Mouse (Mus musculus): ENCODE data around the gene Hist2h4. TPM values are rescaled to one million over a fixed set of nuclear protein-coding genes. Genes with fewer than 3 reads are reported as not detected.
"Not testable (repeated sequence)": the region's sequence is repeated elsewhere in the genome, so short reads cannot be mapped to it uniquely, and the experiment has no call there.

The Hist2h4 gene
- polyA plus RNA-seq, 1 experiment from 2014 or later, result 16.6 TPM

DNA sequence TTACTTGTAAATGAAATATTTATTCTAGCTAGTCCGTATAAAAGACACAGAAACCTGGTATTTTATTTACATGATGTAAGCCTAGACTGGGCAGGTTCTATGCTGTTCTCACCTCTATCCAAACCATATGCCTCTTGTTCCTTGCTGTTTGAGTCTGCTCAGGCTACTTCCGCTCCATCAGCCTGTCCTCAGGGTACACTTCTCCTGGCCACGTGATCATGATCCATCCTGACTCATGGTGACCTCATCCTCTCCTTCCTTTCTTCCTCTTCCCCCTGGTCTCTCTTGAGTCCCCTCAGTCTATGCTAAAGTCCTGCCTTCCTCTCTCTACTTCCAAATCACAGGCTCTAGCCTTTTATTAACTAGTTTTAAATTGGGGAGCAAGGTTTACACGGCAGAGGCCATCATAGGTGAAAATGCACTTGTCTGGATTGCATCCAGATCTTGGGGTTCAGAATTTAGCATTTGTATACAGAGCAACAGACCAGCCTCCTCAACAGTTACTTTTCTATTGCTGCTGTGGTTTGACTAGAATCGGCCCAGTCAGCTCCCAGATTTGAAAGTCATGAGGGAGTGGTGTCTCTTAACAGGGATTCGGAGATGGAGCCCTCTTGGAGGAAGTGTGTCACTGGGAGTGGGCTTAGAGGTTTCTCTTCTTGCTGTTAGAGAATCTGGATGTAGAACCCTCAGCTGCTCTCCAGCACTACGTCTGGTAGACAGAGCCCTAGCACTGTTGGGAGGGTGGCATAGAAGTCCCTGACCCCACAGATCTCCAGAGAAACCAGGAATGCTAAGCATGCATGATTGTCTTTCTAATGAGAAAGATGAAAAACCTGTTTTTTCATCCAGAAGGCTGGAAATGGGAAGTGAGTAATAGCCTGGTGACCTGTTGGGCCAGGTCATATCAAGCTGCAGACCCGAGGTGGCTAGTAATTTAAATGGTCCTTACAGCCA is 36.1 kb downstream of the Hist2h4 start:
- Histone ChIP-seq H3K4me1 (ENCODE audit: insufficient read depth) (peaks cover 15% of the 10 kb centered on the region; the same call in 1 of the 2 replicates), H3K4me2 (no peak overlapping the region), H3K27me3 (ENCODE audit: insufficient read depth, low read length) (no peaks in the 10 kb centered on the region), H3K9me3 (ENCODE audit: low read depth, low read length) (no peaks in the 10 kb centered on the region), H3K36me3 (ENCODE audit: insufficient read depth) (no peaks in the 10 kb centered on the region), H3K4me3 (ENCODE audit: low read depth, low read length) (no peak overlapping the region), H3K9ac (no peak overlapping the region), H3K27ac (ENCODE audit: low read depth) (peak overlapping the region; percentile 18; the same call in 1 of the 2 replicates)
- WGBS, result 49% methylated on average over 8 of the region's 8 CpGs
- TF ChIP-seq CTCF (IDR thresholded peaks at IDR 0.05; ENCODE audit: low read depth), result no peak
- DNase-seq, result no peak
- peak; percentile 29; the same call in 1 of the 2 replicates for ATAC-seq (ENCODE audit: insufficient read depth)

DNA sequence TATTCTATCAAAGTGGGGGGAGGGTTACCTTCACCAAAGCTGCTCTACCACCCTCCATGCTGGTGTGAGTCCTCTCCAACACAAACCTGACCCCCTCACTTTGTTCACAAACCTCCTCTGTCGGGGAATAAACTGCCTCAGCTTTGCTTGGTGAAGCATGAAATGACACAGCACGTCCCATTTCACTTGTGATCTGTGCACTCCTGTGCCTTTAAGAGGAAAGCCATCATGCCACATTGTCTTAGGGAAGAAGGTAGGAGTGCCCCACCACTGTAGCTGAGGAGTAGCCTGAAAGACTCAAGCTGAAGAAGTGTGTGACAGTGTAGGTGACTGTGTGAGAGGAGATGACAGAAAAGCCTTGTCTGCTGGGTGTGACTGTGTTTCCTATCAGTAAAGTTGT is 37.7 kb downstream of the Hist2h4 start:
- Histone ChIP-seq H3K27me3 (ENCODE audit: insufficient read depth, low read length) (no peaks in the 10 kb centered on the region), H3K27ac (ENCODE audit: low read depth) (no peak overlapping the region), H3K9ac (peak overlapping the region; percentile 9; the same call in 1 of the 2 replicates), H3K9me3 (ENCODE audit: low read depth, low read length) (no peaks in the 10 kb centered on the region), H3K4me1 (ENCODE audit: insufficient read depth) (peaks cover 19% of the 10 kb centered on the region; the same call in 1 of the 2 replicates), H3K4me2 (no peak overlapping the region), H3K36me3 (ENCODE audit: insufficient read depth) (no peaks in the 10 kb centered on the region), H3K4me3 (ENCODE audit: low read depth, low read length) (no peak overlapping the region)
- 52% methylated on average over 2 of the region's 2 CpGs for WGBS
- DNase-seq (no peak), ATAC-seq (ENCODE audit: insufficient read depth) (no peak)
- no peak for TF ChIP-seq CTCF (IDR thresholded peaks at IDR 0.05; ENCODE audit: low read depth)

DNA sequence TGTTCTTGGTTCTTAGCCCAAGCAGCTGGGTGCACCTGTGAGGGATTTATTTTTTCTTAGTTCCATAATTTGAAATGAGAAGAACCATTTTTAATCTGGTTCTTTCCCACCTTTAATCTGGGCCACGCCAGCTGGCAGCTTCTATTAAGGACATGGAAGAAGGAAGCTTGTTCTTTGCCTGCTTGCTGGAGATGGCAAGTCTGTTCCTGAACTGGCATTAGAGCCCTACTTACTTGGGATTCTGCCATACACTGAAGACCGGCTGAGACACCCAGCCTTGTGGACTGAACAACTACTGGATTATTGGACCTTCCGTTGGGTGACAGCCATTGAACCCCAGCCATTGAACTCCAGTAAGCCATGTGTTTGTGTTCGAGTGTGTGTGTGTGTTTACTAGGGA is 40.3 kb downstream of the Hist2h4 start:
- H3K9ac ChIP-seq, result no peak overlapping the region
- H3K27me3 ChIP-seq (ENCODE audit: insufficient read depth, low read length), result no peaks in the 10 kb centered on the region
- no peak for TF ChIP-seq CTCF (IDR thresholded peaks at IDR 0.05; ENCODE audit: low read depth)
- no peaks in the 10 kb centered on the region for H3K9me3 ChIP-seq (ENCODE audit: low read depth, low read length)
- peaks cover 19% of the 10 kb centered on the region; the same call in 1 of the 2 replicates for H3K4me1 ChIP-seq (ENCODE audit: insufficient read depth)
- no peaks in the 10 kb centered on the region for H3K36me3 ChIP-seq (ENCODE audit: insufficient read depth)
- H3K27ac ChIP-seq (ENCODE audit: low read depth), result no peak overlapping the region
- no peak for DNase-seq
- no peak for ATAC-seq (ENCODE audit: insufficient read depth)
- H3K4me2 ChIP-seq, result peak overlapping the region; percentile 93
- WGBS, result 93% methylated on average over 4 of the region's 4 CpGs
- peak overlapping the region; percentile 52; the same call in 1 of the 2 replicates for H3K4me3 ChIP-seq (ENCODE audit: low read depth, low read length)

- no peak for ATAC-seq (ENCODE audit: insufficient read depth)
- Histone ChIP-seq H3K4me2 (peak overlapping the region; percentile 93), H3K4me3 (ENCODE audit: low read depth, low read length) (peak overlapping the region; percentile 52), H3K27me3 (ENCODE audit: insufficient read depth, low read length) (no peaks in the 10 kb centered on the region), H3K27ac (ENCODE audit: low read depth) (peak overlapping the region; percentile 99), H3K4me1 (ENCODE audit: insufficient read depth) (peaks cover 16% of the 10 kb centered on the region; the same call in 1 of the 2 replicates), H3K9me3 (ENCODE audit: low read depth, low read length) (no peaks in the 10 kb centered on the region), H3K9ac (peak overlapping the region; percentile 56), H3K36me3 (ENCODE audit: insufficient read depth) (no peaks in the 10 kb centered on the region)
- peak; percentile 17 for DNase-seq
- no peak for TF ChIP-seq CTCF (IDR thresholded peaks at IDR 0.05; ENCODE audit: low read depth)
- 25% methylated on average over 9 of the region's 9 CpGs for WGBS
Observed at GRCm38 (mm10) chr3:96221640-96222038, 41.5 kb downstream of the Hist2h4 start.

- WGBS, result under 1% methylated on average over 43 of the region's 43 CpGs
Observed at GRCm38 (mm10) chr3:96220765-96221639, 42.1 kb downstream of the Hist2h4 start, which contains the start of the genes Hist2h2ac and Hist2h2be. Gene Hist2h2ac (minus strand): TSS chr3:96220880. Gene Hist2h2be (plus strand): TSS chr3:96221119.

DNA sequence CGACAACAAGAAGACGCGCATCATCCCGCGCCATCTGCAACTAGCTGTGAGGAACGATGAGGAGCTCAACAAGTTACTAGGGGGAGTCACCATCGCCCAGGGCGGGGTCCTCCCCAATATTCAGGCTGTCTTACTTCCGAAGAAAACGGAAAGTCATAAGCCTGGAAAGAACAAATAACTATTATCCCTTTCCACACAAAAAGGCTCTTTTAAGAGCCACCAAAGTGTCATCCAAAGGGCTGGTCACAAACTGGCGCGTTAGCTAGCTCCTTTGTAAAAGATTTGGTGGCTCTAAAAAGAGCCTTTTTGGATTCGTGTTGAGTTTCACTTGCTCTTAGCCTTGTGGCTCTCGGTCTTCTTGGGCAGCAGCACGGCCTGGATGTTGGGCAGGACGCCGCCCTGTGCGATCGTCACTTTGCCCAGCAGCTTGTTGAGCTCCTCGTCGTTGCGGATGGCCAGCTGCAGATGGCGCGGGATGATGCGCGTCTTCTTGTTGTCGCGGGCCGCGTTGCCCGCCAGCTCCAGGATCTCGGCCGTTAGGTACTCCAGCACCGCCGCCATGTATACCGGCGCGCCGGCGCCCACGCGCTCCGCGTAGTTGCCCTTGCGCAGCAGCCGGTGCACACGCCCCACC is 42.9 kb downstream of the Hist2h4 start:
- WGBS, result 1% methylated on average over 30 of the region's 47 CpGs
- H3K4me3 ChIP-seq (ENCODE audit: low read depth, low read length), result peak overlapping the region; percentile 52
- ATAC-seq (ENCODE audit: insufficient read depth), result peak; percentile 5; the same call in 1 of the 2 replicates
- H3K36me3 ChIP-seq (ENCODE audit: insufficient read depth); H3K9me3 ChIP-seq (ENCODE audit: low read depth, low read length); H3K27me3 ChIP-seq (ENCODE audit: insufficient read depth, low read length): not testable (repeated sequence)
- peak; percentile 67 for DNase-seq
- H3K9ac ChIP-seq, result peak overlapping the region; percentile 82
- H3K4me2 ChIP-seq, result peak overlapping the region; percentile 93
- H3K4me1 ChIP-seq (ENCODE audit: insufficient read depth), result peaks cover 15% of the 10 kb centered on the region; the same call in 1 of the 2 replicates
- peak overlapping the region; percentile 99 for H3K27ac ChIP-seq (ENCODE audit: low read depth)

More at GRCm38 (mm10) chr3:96220765-96221639, 42.1 kb downstream of the Hist2h4 start, which contains the start of the genes Hist2h2ac and Hist2h2be:
- Histone ChIP-seq H3K9me3 (ENCODE audit: low read depth, low read length) (no peaks in the 10 kb centered on the region), H3K4me1 (ENCODE audit: insufficient read depth) (peaks cover 15% of the 10 kb centered on the region; the same call in 1 of the 2 replicates), H3K4me2 (peak within 1 kb of the TSS; percentile 93), H3K36me3 (ENCODE audit: insufficient read depth) (no peaks in the 10 kb centered on the region), H3K4me3 (ENCODE audit: low read depth, low read length) (peak within 1 kb of the TSS; percentile 52), H3K27me3 (ENCODE audit: insufficient read depth, low read length) (no peaks in the 10 kb centered on the region), H3K27ac (ENCODE audit: low read depth) (peak within 1 kb of the TSS; percentile 99), H3K9ac (peak within 1 kb of the TSS; percentile 82)
- DNase-seq, result peak; percentile 96
- ATAC-seq (ENCODE audit: insufficient read depth), result peak; percentile 95
- TF ChIP-seq CTCF (IDR thresholded peaks at IDR 0.05; ENCODE audit: low read depth), result no peak
